Mouse (Mus musculus) G1E (cell line): ENCODE measurements at regions not wholly inside any gene's neighbourhood (a gene's known extent, or its start where the extent isn't known, plus 50 kb on each side); places are given as distances from the start of the nearest gene placed in this dataset.

Experiments used
- ATAC-seq: 2 replicates; pipeline ENCODE4 v1.8.0; 2016; ENCODE audit warnings: mild to moderate bottlenecking; ENCODE audit not compliant: insufficient number of reproducible peaks, poor library complexity, low FRiP score, severe bottlenecking; ENCODE audit errors: extremely low read depth
- DNase-seq: peaks from one replicate; pipeline ENCODE4 v3.0.0; 2012; ENCODE audit warnings: low spot score
- H3K27me3 ChIP-seq: 2 replicates; pipeline ENCODE4 v1.6.1; 2012; ENCODE audit warnings: mild to moderate bottlenecking, low read length, inconsistent platforms; ENCODE audit not compliant: insufficient read depth
- H3K36me3 ChIP-seq: replicated peaks from 2 replicates; pipeline ENCODE3; 2012; ENCODE audit warnings: mild to moderate bottlenecking, inconsistent platforms
- H3K4me1 ChIP-seq: 2 replicates; pipeline ENCODE4 v1.6.1; 2012; ENCODE audit warnings: low read depth, low read length, inconsistent platforms, mixed read lengths; ENCODE audit not compliant: insufficient read depth
- H3K4me3 ChIP-seq: 2 replicates; pipeline ENCODE4 v1.5.1; 2012; ENCODE audit warnings: low read depth, mild to moderate bottlenecking, inconsistent platforms, low read length, moderate library complexity, mixed read lengths
- H3K9me3 ChIP-seq: replicated peaks from 2 replicates; pipeline ENCODE4 v1.6.1; 2012; ENCODE audit warnings: inconsistent platforms
- CTCF ChIP-seq: IDR thresholded peaks from 2 replicates; pipeline ENCODE4 v1.5.1; 2012; ENCODE audit warnings: low read depth, low read length, inconsistent platforms, mixed read lengths
- GATA1 ChIP-seq: IDR thresholded peaks from 2 replicates; pipeline ENCODE4 v1.6.1; 2012; ENCODE audit warnings: borderline replicate concordance, low read length, inconsistent platforms, mixed read lengths
- GATA2 ChIP-seq: IDR thresholded peaks from 2 replicates; pipeline ENCODE4 v1.6.1; 2012; ENCODE audit warnings: low read depth, low read length, inconsistent platforms, borderline replicate concordance
- POLR2AphosphoS5 ChIP-seq: IDR thresholded peaks from 2 replicates; pipeline ENCODE4 v1.6.1; 2012; ENCODE audit warnings: low read depth, low read length, inconsistent platforms; ENCODE audit not compliant: insufficient replicate concordance
- TAL1 ChIP-seq: conservative IDR thresholded peaks from 2 replicates; pipeline ENCODE4 v1.6.1; 2012; ENCODE audit warnings: low read depth, low read length, inconsistent platforms, mixed read lengths

GRCm38 (mm10) chr17:68936016-68936415 lies 109.6 kb downstream of the Tmem200c start:
- no peak for TF ChIP-seq POLR2AphosphoS5
- TF ChIP-seq CTCF, result no peak
- TF ChIP-seq TAL1, result no peak
- no peak for TF ChIP-seq GATA2
- no peak for TF ChIP-seq GATA1
- no peak for DNase-seq
- H3K36me3 ChIP-seq, result no peaks in the 10 kb centered on the region
- no peaks in the 10 kb centered on the region for H3K4me1 ChIP-seq
- ATAC-seq, result no peak
- peaks cover 78% of the 10 kb centered on the region for H3K9me3 ChIP-seq
- no peak overlapping the region for H3K4me3 ChIP-seq
- no peaks in the 10 kb centered on the region for H3K27me3 ChIP-seq

- Histone ChIP-seq H3K9me3 (peaks cover 36% of the 10 kb centered on the region), H3K36me3 (no peaks in the 10 kb centered on the region), H3K4me3 (no peak overlapping the region), H3K4me1 (no peaks in the 10 kb centered on the region), H3K27me3 (no peaks in the 10 kb centered on the region)
- TF ChIP-seq GATA2, result no peak
- TF ChIP-seq POLR2AphosphoS5, result no peak
- TF ChIP-seq GATA1, result no peak
- no peak for TF ChIP-seq TAL1
- TF ChIP-seq CTCF, result no peak
- ATAC-seq, result no peak
- no peak for DNase-seq
Measured at GRCm38 (mm10) chr17:68956275-68956674, 119.2 kb upstream of the Epb41l3 start.

- no peak overlapping the region for H3K4me3 ChIP-seq
- H3K9me3 ChIP-seq, result peaks cover 42% of the 10 kb centered on the region
- TF ChIP-seq GATA1 (no peak), TAL1 (no peak), GATA2 (no peak), POLR2AphosphoS5 (no peak), CTCF (no peak)
- ATAC-seq (no peak), DNase-seq (no peak)
- H3K27me3 ChIP-seq, result no peaks in the 10 kb centered on the region
- no peaks in the 10 kb centered on the region for H3K4me1 ChIP-seq
- no peaks in the 10 kb centered on the region for H3K36me3 ChIP-seq
Measured at GRCm38 (mm10) chr17:68961160-68961559, 114.3 kb upstream of the Epb41l3 start.

- TF ChIP-seq CTCF (no peak), GATA1 (no peak), TAL1 (no peak), POLR2AphosphoS5 (no peak), GATA2 (no peak)
- Histone ChIP-seq H3K4me1 (no peaks in the 10 kb centered on the region), H3K4me3 (no peak overlapping the region), H3K9me3 (peaks cover 45% of the 10 kb centered on the region), H3K27me3 (no peaks in the 10 kb centered on the region), H3K36me3 (no peaks in the 10 kb centered on the region)
- no peak for ATAC-seq
- no peak for DNase-seq
Measured at GRCm38 (mm10) chr17:68975606-68976005, 99.9 kb upstream of the Epb41l3 start.

GRCm38 (mm10) chr17:68978151-68978550 lies 97.3 kb upstream of the Epb41l3 start:
- no peaks in the 10 kb centered on the region for H3K4me1 ChIP-seq
- H3K4me3 ChIP-seq, result no peak overlapping the region
- no peaks in the 10 kb centered on the region for H3K27me3 ChIP-seq
- DNase-seq (no peak), ATAC-seq (no peak)
- peaks cover 61% of the 10 kb centered on the region for H3K9me3 ChIP-seq
- no peaks in the 10 kb centered on the region for H3K36me3 ChIP-seq
- TF ChIP-seq POLR2AphosphoS5, result no peak
- TF ChIP-seq TAL1, result no peak
- no peak for TF ChIP-seq CTCF

- no peaks in the 10 kb centered on the region for H3K27me3 ChIP-seq
- TF ChIP-seq GATA2, result no peak
- no peak for TF ChIP-seq POLR2AphosphoS5
- no peak for TF ChIP-seq GATA1
- TF ChIP-seq CTCF, result no peak
- TF ChIP-seq TAL1, result no peak
- DNase-seq (no peak), ATAC-seq (no peak)
- peaks cover 52% of the 10 kb centered on the region for H3K9me3 ChIP-seq
- no peaks in the 10 kb centered on the region for H3K36me3 ChIP-seq
- H3K4me3 ChIP-seq, result no peak overlapping the region
- H3K4me1 ChIP-seq, result no peaks in the 10 kb centered on the region
Measured at GRCm38 (mm10) chr17:68981120-68981519, 94.4 kb upstream of the Epb41l3 start.

GRCm38 (mm10) chr17:68982094-68982493 lies 93.4 kb upstream of the Epb41l3 start:
- DNase-seq, result no peak
- Histone ChIP-seq H3K4me1 (no peaks in the 10 kb centered on the region), H3K36me3 (no peaks in the 10 kb centered on the region), H3K9me3 (peaks cover 59% of the 10 kb centered on the region), H3K27me3 (no peaks in the 10 kb centered on the region), H3K4me3 (no peak overlapping the region)
- TF ChIP-seq POLR2AphosphoS5, result no peak
- no peak for TF ChIP-seq GATA1
- TF ChIP-seq GATA2, result no peak
- no peak for TF ChIP-seq CTCF
- TF ChIP-seq TAL1, result no peak
- no peak for ATAC-seq
